Mouse (Mus musculus) CD8-positive naive resting alpha-beta T cell, adult 57 days (primary cell): ENCODE measurements around the gene Gm5072. TPM values are rescaled to one million over a fixed set of nuclear protein-coding genes. Genes with fewer than 3 reads are reported as not detected.

Experiments used
- total RNA-seq: library from RNA; stranded (reverse); gene quantifications from one replicate; pipeline ENCODE4 v1.2.4, GENCODE M21; 2023

Gene Gm5072
- not detected for total RNA-seq

GRCm38 (mm10) chrX:91392200-91392599 is at the start of gene Gm5072:
Gene Gm5072 (plus strand): TSS chrX:91392500.

Other genes with a start within 250 kb of the Gm5072 start
- not detected for gene Mageb2, start 60.8 kb upstream of the Gm5072 start, total RNA-seq
- gene Gm8914, start 87.6 kb downstream of the Gm5072 start, total RNA-seq = not detected
- gene 1700084M14Rik, start 183.4 kb downstream of the Gm5072 start, total RNA-seq = not detected
- not detected for gene Gm14781, start 239.7 kb downstream of the Gm5072 start, total RNA-seq